Mouse (Mus musculus) CH12.LX (cell line): ENCODE results near the gene Cerkl. TPM values are rescaled to one million over a fixed set of nuclear protein-coding genes. Genes with fewer than 3 reads are reported as not detected.

ENCODE experiments used
- DNase-seq: peaks from one replicate; pipeline ENCODE4 v3.0.0-alpha.2; 2013; ENCODE audit errors: extremely low read depth
- H3K27ac ChIP-seq: 2 replicates; pipeline ENCODE4 v1.5.1; 2012; ENCODE audit warnings: low read depth, mild to moderate bottlenecking, control low read depth, moderate library complexity; ENCODE audit not compliant: insufficient read depth
- H3K27me3 ChIP-seq: replicated peaks from 2 replicates; pipeline ENCODE3; 2012; ENCODE audit warnings: inconsistent platforms
- H3K36me3 ChIP-seq, 2 experiments: replicated peaks in 1 of 2; 2 replicates each; pipeline versions ENCODE3 to v1.6.1; 2012; ENCODE audit warnings: inconsistent platforms in 1 of 2, low read length in 1 of 2, mild to moderate bottlenecking in 1 of 2, mixed read lengths in 1 of 2, moderate library complexity in 1 of 2; ENCODE audit not compliant: control insufficient read depth in 1 of 2, insufficient read depth in 1 of 2
- H3K4me1 ChIP-seq, 2 experiments: 2 replicates each; pipeline ENCODE4 v1.6.1; 2012; ENCODE audit warnings: inconsistent platforms in 1 of 2, moderate library complexity in 1 of 2; ENCODE audit not compliant: insufficient read depth in 2 of 2, control insufficient read depth in 1 of 2
- H3K4me2 ChIP-seq: 2 replicates; pipeline ENCODE4 v1.6.1; 2012; ENCODE audit warnings: low read depth, mild to moderate bottlenecking, control low read depth; ENCODE audit not compliant: poor library complexity, insufficient read depth, severe bottlenecking
- H3K4me3 ChIP-seq, 3 experiments: fragments of 150-350 bp in 1 of 3; sonication (generic) in 1 of 3; replicated peaks in 1 of 3; 2 replicates each; pipeline versions ENCODE3 to v1.5.1; 2011 to 2012; ENCODE audit warnings: low read depth in 2 of 3, low read length in 2 of 3, mild to moderate bottlenecking in 2 of 3, moderate library complexity in 2 of 3, control low read depth in 1 of 3, improper control_type of control experiment in 1 of 3, inconsistent platforms in 1 of 3, mixed read lengths in 1 of 3; ENCODE audit not compliant: poor library complexity in 1 of 3
- H3K79me2 ChIP-seq: replicated peaks from 2 replicates; pipeline ENCODE4 v1.6.1; 2012; ENCODE audit warnings: mild to moderate bottlenecking, moderate library complexity; ENCODE audit not compliant: control insufficient read depth, poor library complexity, insufficient read depth, severe bottlenecking; ENCODE audit errors: extremely low read depth
- H3K9ac ChIP-seq: 2 replicates; pipeline ENCODE4 v1.6.1; 2012; ENCODE audit warnings: low read depth, mild to moderate bottlenecking, control low read depth, moderate library complexity; ENCODE audit not compliant: insufficient read depth
- H3K9me3 ChIP-seq: replicated peaks from 2 replicates; pipeline ENCODE3; 2012; ENCODE audit warnings: low read length, inconsistent platforms, mixed read lengths
- CHD2 ChIP-seq: IDR thresholded peaks from 2 replicates; pipeline ENCODE4 v1.6.1; 2011; ENCODE audit warnings: low read length, improper control_type of control experiment
- ELF1 ChIP-seq: IDR thresholded peaks from 2 replicates; pipeline ENCODE4 v1.6.1; 2014; ENCODE audit warnings: low read depth, mild to moderate bottlenecking, inconsistent platforms, low read length, improper control_type of control experiment
- GABPA ChIP-seq: IDR thresholded peaks from 2 replicates; pipeline ENCODE4 v1.6.1; 2012; ENCODE audit warnings: low read depth, low read length, improper control_type of control experiment, inconsistent platforms; ENCODE audit not compliant: insufficient replicate concordance
- MAX ChIP-seq: IDR thresholded peaks from 2 replicates; pipeline ENCODE4 v1.6.1; 2011; ENCODE audit warnings: low read length, improper control_type of control experiment
- MAZ ChIP-seq: IDR thresholded peaks from 2 replicates; pipeline ENCODE4 v1.6.1; 2012; ENCODE audit warnings: low read depth, mild to moderate bottlenecking, inconsistent platforms, low read length, improper control_type of control experiment, moderate library complexity
- MEF2A ChIP-seq: IDR thresholded peaks from 2 replicates; pipeline ENCODE4 v1.6.1; 2014; ENCODE audit warnings: low read depth, mild to moderate bottlenecking, inconsistent platforms, low read length, improper control_type of control experiment, borderline replicate concordance
- MXI1 ChIP-seq: IDR thresholded peaks from 2 replicates; pipeline ENCODE4 v1.6.1; 2011; ENCODE audit warnings: mild to moderate bottlenecking, low read depth, low read length, improper control_type of control experiment
- MYC ChIP-seq: IDR thresholded peaks from 2 replicates; pipeline ENCODE4 v1.6.1; 2011; ENCODE audit warnings: low read depth, mild to moderate bottlenecking, improper control_type of control experiment, low read length
- NELFE ChIP-seq: IDR thresholded peaks from 2 replicates; pipeline ENCODE4 v1.6.1; 2011; ENCODE audit warnings: low read depth, low read length, improper control_type of control experiment
- NRF1 ChIP-seq: IDR thresholded peaks from 2 replicates; pipeline ENCODE4 v1.6.1; 2014; ENCODE audit warnings: low read depth, mild to moderate bottlenecking, inconsistent platforms, low read length, improper control_type of control experiment, moderate library complexity
- RAD21 ChIP-seq: IDR thresholded peaks from 2 replicates; pipeline ENCODE4 v1.6.1; 2011; ENCODE audit warnings: low read depth, mild to moderate bottlenecking, low read length, improper control_type of control experiment, moderate library complexity
- RCOR1 ChIP-seq: conservative IDR thresholded peaks from 2 replicates; pipeline ENCODE4 v1.6.1; 2012; ENCODE audit warnings: low read depth, mild to moderate bottlenecking, inconsistent platforms, low read length, improper control_type of control experiment
- SIN3A ChIP-seq: IDR thresholded peaks from 2 replicates; pipeline ENCODE4 v1.6.1; 2012; ENCODE audit warnings: low read length, improper control_type of control experiment, inconsistent platforms
- TBP ChIP-seq: conservative IDR thresholded peaks from 2 replicates; pipeline ENCODE4 v1.6.1; 2011; ENCODE audit warnings: low read depth, low read length, improper control_type of control experiment
- TCF12 ChIP-seq: IDR thresholded peaks from 2 replicates; pipeline ENCODE4 v1.6.1; 2014; ENCODE audit warnings: low read depth, mild to moderate bottlenecking, inconsistent platforms, low read length, improper control_type of control experiment
- USF1 ChIP-seq: IDR thresholded peaks from 2 replicates; pipeline ENCODE4 v1.6.1; 2014; ENCODE audit warnings: low read depth, mild to moderate bottlenecking, inconsistent platforms, low read length, improper control_type of control experiment
- ZC3H11A ChIP-seq: IDR thresholded peaks from 2 replicates; pipeline ENCODE4 v1.6.1; 2012; ENCODE audit warnings: low read depth, mild to moderate bottlenecking, inconsistent platforms, low read length, improper control_type of control experiment
- ZMIZ1 ChIP-seq: IDR thresholded peaks from 2 replicates; pipeline ENCODE4 v1.6.1; 2012; ENCODE audit warnings: low read depth, mild to moderate bottlenecking, inconsistent platforms, low read length, improper control_type of control experiment
- dilution Hi-C: fragments of 300-500 bp; cut with MboI; formaldehyde crosslinking; loops from 2 replicates; pipeline ENCODE4 v1.14.3; 2020; ENCODE audit warnings: low sequenced_read_pairs; ENCODE audit not compliant: extremely low pct_unique_long_range_greater_than_20kb, extremely low pct_ligation_motif_present
- in situ Hi-C: fragments of 300-500 bp; cut with MboI; formaldehyde crosslinking; loops from 3 replicates; pipeline ENCODE4 v1.14.3; 2019; ENCODE audit warnings: low sequenced_read_pairs, low pct_ligation_motif_present, low pct_unique_long_range_greater_than_20kb, mixed read lengths
- polyA plus RNA-seq: library from polyadenylated mRNA; unstranded; fragments of >175 nt; gene quantifications from 2 replicates; pipeline ENCODE4 v1.2.1, GENCODE M21; 2012; ENCODE audit warnings: low read depth; ENCODE audit not compliant: insufficient read length
- total RNA-seq, 2 experiments: library from RNA; depleted of rRNA; stranded (reverse); fragments of 300-350 nt in 1 of 2; fragments of >200 nt in 1 of 2; gene quantifications; 2 replicates each; pipeline ENCODE4 v1.2.3; 2012 to 2014

The Cerkl gene
- total and polyA plus RNA-seq, 3 experiments: 10.9 to 19.6 (median 15.6) TPM

GRCm38 (mm10) chr2:79312499-79312898 is 144.1 kb downstream of the Cerkl start:
- dilution Hi-C loops (no loop called here), in situ Hi-C loops (no loop called here)
- no peak for DNase-seq
- no peaks in the 10 kb centered on the region for H3K27me3 ChIP-seq
- H3K27ac ChIP-seq: no peak overlapping the region
- peaks cover 0 to 14% of the 10 kb centered on the region in 2 experiments; a peak in 2 of 4 replicates for H3K4me1 ChIP-seq
- peaks cover 69 to 95% of the 10 kb centered on the region in 2 experiments for H3K36me3 ChIP-seq
- no peaks in the 10 kb centered on the region for H3K9me3 ChIP-seq
- H3K4me3 ChIP-seq: no peak overlapping the region
- H3K4me2 ChIP-seq: no peak overlapping the region
- TF ChIP-seq ZMIZ1 (no peak), TCF12 (no peak), ZC3H11A (no peak), MAZ (no peak), MAX (no peak), NELFE (no peak), GABPA (no peak), RAD21 (no peak), MEF2A (no peak), TBP (no peak), SIN3A (no peak), RCOR1 (no peak), MXI1 (no peak)
- no peak overlapping the region for H3K9ac ChIP-seq
- peaks cover 1% of the 10 kb centered on the region for H3K79me2 ChIP-seq

- TF ChIP-seq NRF1 (no peak), CHD2 (no peak), ELF1 (no peak), GABPA (no peak), MYC (no peak), RCOR1 (no peak), USF1 (no peak), ZC3H11A (no peak), MAX (no peak)
- TF ChIP-seq, all 38 proteins: peak for 0
These were observed 147.0 kb downstream of the Cerkl start for GRCm38 (mm10) chr2:79309454-79310118.

More at GRCm38 (mm10) chr2:79309454-79310118, 147.0 kb downstream of the Cerkl start:
- Histone ChIP-seq H3K9ac (no peak overlapping the region), H3K4me3 (no peak overlapping the region), H3K4me1 (no peaks in the 10 kb centered on the region), H3K27me3 (no peaks in the 10 kb centered on the region), H3K4me2 (no peak overlapping the region), H3K27ac (no peak overlapping the region), H3K36me3 (peaks cover 64 to 90% of the 10 kb centered on the region in 2 experiments), H3K79me2 (0 out of 2 replicates have a peak, but pooled peaks cover 2% of the 10 kb centered on the region), H3K9me3 (no peaks in the 10 kb centered on the region)
- dilution Hi-C loops: no loop called here
- DNase-seq: no peak
- in situ Hi-C loops: no loop called here
